8 mouse cellular contexts compared by ENCODE assay signal in genomic region chr8:71988867-71989599, GRCm38 (mm10). TPM values are rescaled to one million over a fixed set of nuclear protein-coding genes. Genes with fewer than 3 reads are reported as not detected.
DNase-seq lines count a peak whose midpoint lies in the region; ATAC-seq and TF ChIP-seq lines count a peak whose summit lies in the region.

No protein-coding gene starts in this region.

- no peaks in the 10 kb centered on the region for H3K36me3 ChIP-seq in heart, embryonic 12.5 days
- no peaks in the 10 kb centered on the region for H3K36me3 ChIP-seq in forebrain, embryonic 14.5 days (ENCODE audit: control insufficient read depth, insufficient read depth, low read length)
- no peaks in the 10 kb centered on the region for H3K36me3 ChIP-seq in liver, embryonic 14.5 days (replicated peaks; ENCODE audit: control insufficient read depth, insufficient read depth, low read depth)

- no peak overlapping the region for H3K27ac ChIP-seq in heart, embryonic 12.5 days (ENCODE audit: poor library complexity, severe bottlenecking)
- no peak overlapping the region for H3K27ac ChIP-seq in forebrain, embryonic 14.5 days (ENCODE audit: low read depth, low read length)
- no peak overlapping the region for H3K27ac ChIP-seq in liver, embryonic 14.5 days

- H3K4me2 ChIP-seq in heart, embryonic 12.5 days = peak overlapping the region; percentile 75
- peak overlapping the region; percentile 55 for H3K4me2 ChIP-seq in forebrain, embryonic 14.5 days (ENCODE audit: low read length)
- H3K4me2 ChIP-seq in liver, embryonic 14.5 days (ENCODE audit: low read depth) = peak overlapping the region; percentile 44

- TF ChIP-seq EP300 in liver, embryonic 14.5 days (IDR thresholded peaks at IDR 0.05; ENCODE audit: low read depth) = no peak

- no peak for TF ChIP-seq CTCF in liver, embryonic 14.5 days (IDR thresholded peaks at IDR 0.05; ENCODE audit: low read depth)

- no peak for ATAC-seq in heart, embryonic 12.5 days (ENCODE audit: insufficient number of reproducible peaks, low FRiP score)
- peak; percentile 11; the same call in 1 of the 2 replicates for ATAC-seq in forebrain, embryonic 14.5 days
- no peak for ATAC-seq in liver, embryonic 14.5 days (ENCODE audit: insufficient read depth)
- no peak for ATAC-seq in megakaryocyte-erythroid progenitor cell, adult 5-6 weeks (replicated peaks; ENCODE audit: low FRiP score, low TSS enrichment, poor library complexity, severe bottlenecking)
- no peak for ATAC-seq in granulocyte monocyte progenitor cell, adult 5-6 weeks (replicated peaks; ENCODE audit: poor library complexity, severe bottlenecking)

- no peaks in the 10 kb centered on the region; the same call in 1 of the 2 replicates for H3K9me3 ChIP-seq in heart, embryonic 12.5 days (replicated peaks)
- H3K9me3 ChIP-seq in forebrain, embryonic 14.5 days (replicated peaks; ENCODE audit: control insufficient read depth, low read length) = no peaks in the 10 kb centered on the region
- no peaks in the 10 kb centered on the region for H3K9me3 ChIP-seq in liver, embryonic 14.5 days (ENCODE audit: control insufficient read depth, low read length)

- H3K9ac ChIP-seq in heart, embryonic 12.5 days = peak overlapping the region; percentile 64
- peak overlapping the region; percentile 60 for H3K9ac ChIP-seq in forebrain, embryonic 14.5 days (ENCODE audit: low read length)
- no peak overlapping the region for H3K9ac ChIP-seq in liver, embryonic 14.5 days (replicated peaks)

- no peak for DNase-seq in heart, postnatal 14 days
- peak; percentile 25 for DNase-seq in ES-CJ7 (ENCODE audit: low read depth, low spot score)
- DNase-seq in forebrain, embryonic 14.5 days (ENCODE audit: low spot score) = no peak
- DNase-seq in liver, embryonic 14.5 days (ENCODE audit: low read depth in 3 of 3, low spot score in 3 of 3) = no peak
- DNase-seq in frontal cortex, postnatal 25 days (ENCODE audit: low spot score in 2 of 2) = no peak

- no peaks in the 10 kb centered on the region for H3K27me3 ChIP-seq in heart, embryonic 12.5 days (replicated peaks)
- no peaks in the 10 kb centered on the region for H3K27me3 ChIP-seq in forebrain, embryonic 14.5 days (replicated peaks; ENCODE audit: control insufficient read depth, insufficient read depth, low read length)
- H3K27me3 ChIP-seq in liver, embryonic 14.5 days (ENCODE audit: control insufficient read depth, insufficient read depth, low read length) = no peaks in the 10 kb centered on the region

- no peaks in the 10 kb centered on the region for H3K4me1 ChIP-seq in heart, embryonic 12.5 days (replicated peaks)
- H3K4me1 ChIP-seq in forebrain, embryonic 14.5 days (ENCODE audit: control insufficient read depth, insufficient read depth, low read length) = no peaks in the 10 kb centered on the region
- H3K4me1 ChIP-seq in liver, embryonic 14.5 days (replicated peaks; ENCODE audit: control insufficient read depth in 2 of 2, insufficient read depth in 2 of 2, low read length in 1 of 2) = no peaks in the 10 kb centered on the region

- intact Hi-C loops in heart, postnatal 14 days (cut with DNase I) = no loop called here

- WGBS in heart, embryonic 12.5 days = 54% methylated on average over 13 of the region's 13 CpGs
- WGBS in forebrain, embryonic 14.5 days = 62% methylated on average over 13 of the region's 13 CpGs
- 55% methylated on average over 13 of the region's 13 CpGs for WGBS in liver, embryonic 14.5 days (ENCODE audit: insufficient replicate concordance)

- H3K4me3 ChIP-seq in heart, embryonic 12.5 days = peak overlapping the region; percentile 57
- H3K4me3 ChIP-seq in forebrain, embryonic 14.5 days (ENCODE audit: low read depth, low read length) = peak overlapping the region; percentile 32
- H3K4me3 ChIP-seq in liver, embryonic 14.5 days (ENCODE audit: insufficient read depth in 1 of 2, low read depth in 2 of 2, low read length in 2 of 2) = peak overlapping the region; percentile 28 to 53

RNA-seq across cellular contexts. Expression of gene Cyp4f18, which starts 20.4 kb away (rescaled TPM):
- 0.18 and 0.32 TPM in 2 replicates for polyA plus RNA-seq in heart, embryonic 12.5 days (2016; fragmentation: Nextera tagmentation; extraction: Ambion mirVana)
- total RNA-seq in heart, postnatal 14 days (2021) = under 1 TPM; 0.38 to 0.56 TPM
- 0.12 and 0.23 TPM in 2 replicates for polyA plus RNA-seq in forebrain, embryonic 14.5 days (2014; fragmentation: Nextera tagmentation; extraction: Ambion mirVana)
- polyA plus RNA-seq in liver, embryonic 14.5 days (2012; rRNA removed) = 1.4 TPM in 2 replicates
- polyA plus RNA-seq in liver, embryonic 14.5 days (2014; fragmentation: Nextera tagmentation; extraction: Ambion mirVana) = 1.1 and 2.1 TPM in 2 replicates
- 5.0 TPM in 1 of 2 replicates, not detected in the other for total RNA-seq in megakaryocyte-erythroid progenitor cell, adult 5-6 weeks (2014; fragmentation: Nextera tagmentation)
- total RNA-seq in megakaryocyte-erythroid progenitor cell, adult 5-6 weeks (2017) = not detected in 2 replicates
- total RNA-seq in granulocyte monocyte progenitor cell, adult 5-6 weeks (2014; fragmentation: Nextera tagmentation) = 11.7 and 15.8 TPM in 2 replicates
- total RNA-seq in granulocyte monocyte progenitor cell, adult 5-6 weeks (2017) = 6.5 and 7.1 TPM in 2 replicates

RNA-seq across cellular contexts. Expression of gene Zfp961, which starts 38.2 kb away (rescaled TPM):
- polyA plus RNA-seq in heart, embryonic 12.5 days (2016; fragmentation: Nextera tagmentation; extraction: Ambion mirVana) = 14.6 and 14.9 TPM in 2 replicates
- total RNA-seq in heart, postnatal 14 days (2021) = 1 to 10 TPM; 8.8 to 8.9 TPM
- polyA plus RNA-seq in forebrain, embryonic 14.5 days (2014; fragmentation: Nextera tagmentation; extraction: Ambion mirVana) = 26.2 and 27.8 TPM in 2 replicates
- polyA plus RNA-seq in liver, embryonic 14.5 days (2012; rRNA removed) = 6.3 and 8.4 TPM in 2 replicates
- 9.2 and 11.5 TPM in 2 replicates for polyA plus RNA-seq in liver, embryonic 14.5 days (2014; fragmentation: Nextera tagmentation; extraction: Ambion mirVana)
- 36.1 and 51.7 TPM in 2 replicates for total RNA-seq in megakaryocyte-erythroid progenitor cell, adult 5-6 weeks (2014; fragmentation: Nextera tagmentation)
- total RNA-seq in megakaryocyte-erythroid progenitor cell, adult 5-6 weeks (2017) = 31.0 and 33.9 TPM in 2 replicates
- 34.4 and 35.7 TPM in 2 replicates for total RNA-seq in granulocyte monocyte progenitor cell, adult 5-6 weeks (2014; fragmentation: Nextera tagmentation)
- 23.0 and 31.3 TPM in 2 replicates for total RNA-seq in granulocyte monocyte progenitor cell, adult 5-6 weeks (2017)

RNA-seq across cellular contexts. Expression of gene Olfr372, which starts 52.0 kb away (rescaled TPM):
- polyA plus RNA-seq in heart, embryonic 12.5 days (2016; fragmentation: Nextera tagmentation; extraction: Ambion mirVana) = not detected in 2 replicates
- total RNA-seq in heart, postnatal 14 days (2021) = not detected
- polyA plus RNA-seq in forebrain, embryonic 14.5 days (2014; fragmentation: Nextera tagmentation; extraction: Ambion mirVana) = not detected in 2 replicates
- not detected in 2 replicates for polyA plus RNA-seq in liver, embryonic 14.5 days (2012; rRNA removed)
- polyA plus RNA-seq in liver, embryonic 14.5 days (2014; fragmentation: Nextera tagmentation; extraction: Ambion mirVana) = not detected in 2 replicates
- total RNA-seq in megakaryocyte-erythroid progenitor cell, adult 5-6 weeks (2014; fragmentation: Nextera tagmentation) = not detected in 2 replicates
- not detected in 2 replicates for total RNA-seq in megakaryocyte-erythroid progenitor cell, adult 5-6 weeks (2017)
- not detected in 2 replicates for total RNA-seq in granulocyte monocyte progenitor cell, adult 5-6 weeks (2014; fragmentation: Nextera tagmentation)
- total RNA-seq in granulocyte monocyte progenitor cell, adult 5-6 weeks (2017) = not detected in 2 replicates
